Mouse (Mus musculus): ENCODE measurements at regions not wholly inside any gene's neighbourhood (a gene's known extent, or its start where the extent isn't known, plus 50 kb on each side); places are given as distances from the start of the nearest gene placed in this dataset.
"Not testable (repeated sequence)": the region's sequence is repeated elsewhere in the genome, so short reads cannot be mapped to it uniquely, and the experiment has no call there.

DNA sequence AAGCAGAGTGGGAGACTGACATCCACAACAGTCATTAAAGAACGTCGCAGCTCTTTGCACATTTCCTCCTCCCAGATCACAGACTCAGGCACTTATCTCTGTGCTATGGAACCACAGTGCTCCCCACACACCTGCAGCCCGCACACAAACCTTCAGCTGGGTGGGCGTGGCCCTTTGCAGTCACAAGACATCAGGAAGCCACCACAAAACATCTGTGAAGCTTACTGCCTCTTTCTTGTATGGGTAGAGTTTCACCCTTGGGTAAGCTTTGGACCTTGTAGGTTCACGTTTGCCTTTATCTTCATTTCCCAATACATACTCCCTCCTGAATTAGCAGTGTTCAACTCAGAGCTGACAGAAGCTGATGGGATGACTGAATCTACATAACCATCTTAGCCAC lies 868.4 kb upstream of the Olfr1507 start:
- not testable (repeated sequence) for H3K4me1 ChIP-seq (ENCODE audit: control insufficient read depth, insufficient read depth, low read length); H3K27me3 ChIP-seq (ENCODE audit: control insufficient read depth, insufficient read depth, low read length); H3K4me2 ChIP-seq (ENCODE audit: low read depth, low read length); ATAC-seq (replicated peaks; ENCODE audit: insufficient number of reproducible peaks, low FRiP score, low TSS enrichment, low read depth); H3K36me3 ChIP-seq (replicated peaks; ENCODE audit: control insufficient read depth, insufficient read depth, low read depth, low read length); H3K4me3 ChIP-seq (ENCODE audit: low read depth, low read length); H3K27ac ChIP-seq (replicated peaks; ENCODE audit: low read depth, low read length); DNase-seq (ENCODE audit: low spot score); H3K9me3 ChIP-seq (replicated peaks; ENCODE audit: control insufficient read depth, low read length); H3K9ac ChIP-seq (replicated peaks; ENCODE audit: low read length)
- 84% methylated on average over 5 of the region's 5 CpGs for WGBS

DNA sequence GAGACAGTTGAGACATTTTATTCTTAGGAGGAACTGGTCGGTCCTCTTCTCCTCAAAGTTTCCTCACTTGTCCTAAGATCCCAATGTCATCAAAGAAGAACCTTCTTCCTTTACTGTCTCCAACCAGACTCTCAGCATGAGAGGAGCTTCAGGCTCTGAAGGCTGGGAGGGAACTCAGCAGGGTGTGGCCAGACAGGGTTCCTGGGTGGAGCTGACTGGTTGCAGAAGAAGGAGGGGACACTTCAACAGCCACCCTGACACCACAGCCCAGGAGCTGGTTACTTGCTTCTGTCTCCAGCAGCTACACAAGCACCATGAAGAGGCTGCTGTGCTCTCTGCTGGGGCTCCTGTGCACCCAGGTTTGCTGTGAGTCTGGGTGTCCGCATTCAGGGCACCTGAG lies 866.5 kb upstream of the Olfr1507 start:
- H3K27ac ChIP-seq (replicated peaks; ENCODE audit: low read depth, low read length); H3K27me3 ChIP-seq (ENCODE audit: control insufficient read depth, insufficient read depth, low read length); H3K4me1 ChIP-seq (ENCODE audit: control insufficient read depth, insufficient read depth, low read length); H3K36me3 ChIP-seq (replicated peaks; ENCODE audit: control insufficient read depth, insufficient read depth, low read depth, low read length); H3K4me3 ChIP-seq (ENCODE audit: low read depth, low read length); ATAC-seq (replicated peaks; ENCODE audit: insufficient number of reproducible peaks, low FRiP score, low TSS enrichment, low read depth); DNase-seq (ENCODE audit: low spot score); H3K4me2 ChIP-seq (ENCODE audit: low read depth, low read length); H3K9ac ChIP-seq (replicated peaks; ENCODE audit: low read length); H3K9me3 ChIP-seq (replicated peaks; ENCODE audit: control insufficient read depth, low read length): not testable (repeated sequence)
- WGBS, result 78% methylated on average over 1 of the region's 2 CpGs

- not testable (repeated sequence) for H3K9me3 ChIP-seq (replicated peaks; ENCODE audit: control insufficient read depth, low read length); H3K9ac ChIP-seq (replicated peaks; ENCODE audit: low read length); H3K27ac ChIP-seq (replicated peaks; ENCODE audit: low read depth, low read length); H3K4me2 ChIP-seq (ENCODE audit: low read depth, low read length); H3K36me3 ChIP-seq (replicated peaks; ENCODE audit: control insufficient read depth, insufficient read depth, low read depth, low read length); ATAC-seq (replicated peaks; ENCODE audit: insufficient number of reproducible peaks, low FRiP score, low TSS enrichment, low read depth); H3K4me3 ChIP-seq (ENCODE audit: low read depth, low read length); H3K27me3 ChIP-seq (ENCODE audit: control insufficient read depth, insufficient read depth, low read length); H3K4me1 ChIP-seq (ENCODE audit: control insufficient read depth, insufficient read depth, low read length); DNase-seq (ENCODE audit: low spot score)
- WGBS, result 100% methylated on average over 1 of the region's 2 CpGs
Observed at GRCm38 (mm10) chr14:53357498-53357897, 861.9 kb upstream of the Olfr1507 start.

DNA sequence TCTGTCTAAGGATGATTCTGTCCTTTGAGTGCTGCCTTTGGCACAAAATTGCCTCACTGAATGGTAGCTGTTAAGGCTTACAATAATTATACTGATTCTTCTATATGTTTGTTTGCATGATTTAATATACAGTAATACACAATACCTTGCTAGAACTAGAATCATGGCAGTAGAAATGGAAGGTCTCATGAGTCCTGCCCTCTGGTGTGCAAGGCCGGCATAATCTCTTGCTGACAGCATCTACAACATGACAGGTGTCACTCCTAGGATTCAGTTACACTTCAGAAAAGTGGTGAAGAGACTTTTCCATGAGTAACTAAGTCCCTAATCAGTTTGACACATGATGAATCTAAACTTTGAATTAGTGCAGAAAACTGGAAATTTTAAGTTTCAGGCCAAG lies 861.2 kb upstream of the Olfr1507 start:
- not testable (repeated sequence) for H3K4me2 ChIP-seq (ENCODE audit: low read depth, low read length); H3K9ac ChIP-seq (replicated peaks; ENCODE audit: low read length); H3K4me3 ChIP-seq (ENCODE audit: low read depth, low read length); H3K4me1 ChIP-seq (ENCODE audit: control insufficient read depth, insufficient read depth, low read length); H3K27ac ChIP-seq (replicated peaks; ENCODE audit: low read depth, low read length); H3K36me3 ChIP-seq (replicated peaks; ENCODE audit: control insufficient read depth, insufficient read depth, low read depth, low read length); H3K9me3 ChIP-seq (replicated peaks; ENCODE audit: control insufficient read depth, low read length); ATAC-seq (replicated peaks; ENCODE audit: insufficient number of reproducible peaks, low FRiP score, low TSS enrichment, low read depth); H3K27me3 ChIP-seq (ENCODE audit: control insufficient read depth, insufficient read depth, low read length); DNase-seq (ENCODE audit: low spot score)
- no CpG with 5 or more reads among the region's 1 CpGs for WGBS

DNA sequence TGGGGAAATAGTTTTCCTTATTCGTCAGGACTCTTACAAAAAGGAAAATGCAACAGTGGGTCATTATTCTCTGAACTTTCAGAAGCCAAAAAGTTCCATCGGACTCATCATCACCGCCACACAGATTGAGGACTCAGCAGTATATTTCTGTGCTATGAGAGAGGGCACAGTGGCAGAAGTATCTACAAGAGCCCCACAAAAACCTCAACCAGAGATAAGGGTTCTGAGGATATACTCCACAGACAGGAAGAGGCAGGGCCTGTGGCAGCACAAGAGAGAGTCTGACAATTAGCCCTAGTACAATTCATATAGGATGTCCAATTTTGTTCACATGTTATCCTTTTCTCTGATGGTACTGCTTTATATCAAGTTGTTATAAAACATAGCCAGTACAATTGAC lies 855.9 kb upstream of the Olfr1507 start:
- H3K36me3 ChIP-seq (replicated peaks; ENCODE audit: control insufficient read depth, insufficient read depth, low read depth, low read length); H3K9me3 ChIP-seq (replicated peaks; ENCODE audit: control insufficient read depth, low read length); H3K27me3 ChIP-seq (ENCODE audit: control insufficient read depth, insufficient read depth, low read length); H3K9ac ChIP-seq (replicated peaks; ENCODE audit: low read length); ATAC-seq (replicated peaks; ENCODE audit: insufficient number of reproducible peaks, low FRiP score, low TSS enrichment, low read depth); H3K27ac ChIP-seq (replicated peaks; ENCODE audit: low read depth, low read length); H3K4me3 ChIP-seq (ENCODE audit: low read depth, low read length); DNase-seq (ENCODE audit: low spot score); H3K4me1 ChIP-seq (ENCODE audit: control insufficient read depth, insufficient read depth, low read length); H3K4me2 ChIP-seq (ENCODE audit: low read depth, low read length): not testable (repeated sequence)
- 80% methylated on average over 2 of the region's 3 CpGs for WGBS

DNA sequence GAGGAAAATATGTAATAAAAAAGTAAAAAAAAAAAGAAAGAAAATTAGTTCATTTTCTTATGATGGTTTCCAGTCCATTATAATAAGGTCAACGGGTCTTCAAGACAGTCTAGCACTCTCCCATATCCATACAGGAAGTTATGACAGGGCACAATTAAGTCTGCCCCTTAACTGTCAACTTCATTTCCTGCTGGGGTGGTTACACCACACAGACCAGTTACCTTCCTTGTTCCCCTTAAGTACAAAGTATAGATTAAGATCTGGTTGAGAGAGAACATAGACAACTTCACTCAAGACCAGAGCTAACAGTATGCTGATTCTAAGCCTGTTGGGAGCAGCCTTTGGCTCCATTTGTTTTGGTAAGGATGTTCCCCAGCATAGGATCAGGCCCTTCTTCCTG lies 855.2 kb upstream of the Olfr1507 start:
- not testable (repeated sequence) for H3K4me1 ChIP-seq (ENCODE audit: control insufficient read depth, insufficient read depth, low read length); ATAC-seq (replicated peaks; ENCODE audit: insufficient number of reproducible peaks, low FRiP score, low TSS enrichment, low read depth)

GRCm38 (mm10) chr14:53349111-53349510 lies 853.6 kb upstream of the Olfr1507 start:
- not testable (repeated sequence) for H3K4me1 ChIP-seq (ENCODE audit: control insufficient read depth, insufficient read depth, low read length); DNase-seq (ENCODE audit: low spot score); H3K27ac ChIP-seq (replicated peaks; ENCODE audit: low read depth, low read length); H3K4me2 ChIP-seq (ENCODE audit: low read depth, low read length); ATAC-seq (replicated peaks; ENCODE audit: insufficient number of reproducible peaks, low FRiP score, low TSS enrichment, low read depth); H3K4me3 ChIP-seq (ENCODE audit: low read depth, low read length); H3K27me3 ChIP-seq (ENCODE audit: control insufficient read depth, insufficient read depth, low read length); H3K9ac ChIP-seq (replicated peaks; ENCODE audit: low read length); H3K36me3 ChIP-seq (replicated peaks; ENCODE audit: control insufficient read depth, insufficient read depth, low read depth, low read length); H3K9me3 ChIP-seq (replicated peaks; ENCODE audit: control insufficient read depth, low read length)

More for the DNA sequence above, 855.2 kb upstream of the Olfr1507 start:
- H3K4me3 ChIP-seq (ENCODE audit: low read depth, low read length); H3K4me2 ChIP-seq (ENCODE audit: low read depth, low read length); H3K27me3 ChIP-seq (ENCODE audit: control insufficient read depth, insufficient read depth, low read length); H3K27ac ChIP-seq (replicated peaks; ENCODE audit: low read depth, low read length); DNase-seq (ENCODE audit: low spot score); H3K36me3 ChIP-seq (replicated peaks; ENCODE audit: control insufficient read depth, insufficient read depth, low read depth, low read length); H3K9me3 ChIP-seq (replicated peaks; ENCODE audit: control insufficient read depth, low read length); H3K9ac ChIP-seq (replicated peaks; ENCODE audit: low read length): not testable (repeated sequence)
- WGBS, result 57% methylated on average over 1 of the region's 1 CpGs

DNA sequence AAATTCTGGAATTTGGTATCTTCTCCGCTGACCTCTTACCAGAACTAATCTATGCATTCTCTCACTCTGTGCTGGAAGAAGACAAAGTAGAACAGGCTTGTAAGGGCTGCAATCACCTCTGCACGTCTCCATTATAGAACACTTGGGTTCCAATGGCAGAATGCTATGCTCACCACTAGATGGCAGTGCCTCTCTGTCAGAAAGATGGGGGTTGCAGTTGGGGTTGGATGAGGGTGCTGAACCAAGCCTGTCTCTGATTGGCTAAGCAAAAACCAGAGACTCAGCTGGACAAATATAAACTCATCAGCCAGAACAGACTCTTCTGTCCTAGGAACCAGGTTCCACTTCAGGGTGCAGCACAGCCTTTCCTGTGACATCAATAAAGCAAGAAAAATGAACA lies 850.0 kb upstream of the Olfr1507 start:
- H3K4me1 ChIP-seq (ENCODE audit: control insufficient read depth, insufficient read depth, low read length); H3K4me2 ChIP-seq (ENCODE audit: low read depth, low read length); DNase-seq (ENCODE audit: low spot score); H3K27ac ChIP-seq (replicated peaks; ENCODE audit: low read depth, low read length); H3K9me3 ChIP-seq (replicated peaks; ENCODE audit: control insufficient read depth, low read length); H3K4me3 ChIP-seq (ENCODE audit: low read depth, low read length); H3K36me3 ChIP-seq (replicated peaks; ENCODE audit: control insufficient read depth, insufficient read depth, low read depth, low read length); ATAC-seq (replicated peaks; ENCODE audit: insufficient number of reproducible peaks, low FRiP score, low TSS enrichment, low read depth); H3K27me3 ChIP-seq (ENCODE audit: control insufficient read depth, insufficient read depth, low read length); H3K9ac ChIP-seq (replicated peaks; ENCODE audit: low read length): not testable (repeated sequence)
- WGBS, result 38% methylated on average over 2 of the region's 2 CpGs

Data from embryonic facial prominence, embryonic 11.5 days (tissue).